Mouse (Mus musculus) lung, postnatal 0 days (tissue): ENCODE data around the gene Nipal1.

ENCODE experiments used
- CTCF ChIP-seq: IDR thresholded peaks from 2 replicates; pipeline ENCODE4 v1.5.1; 2016; ENCODE audit warnings: antibody characterized with exemption, mild to moderate bottlenecking
- EP300 ChIP-seq: IDR thresholded peaks from 2 replicates; pipeline ENCODE4 v1.6.1; 2016; ENCODE audit warnings: antibody characterized with exemption, mild to moderate bottlenecking, control low read depth

GRCm38 (mm10) chr5:72720587-72720986 lies 73.0 kb downstream of the Nipal1 start:
- TF ChIP-seq CTCF (peak; percentile 57), EP300 (no peak)
